Mouse (Mus musculus): ENCODE data around the gene Slc31a1.

Slc31a1 gene

GRCm38 (mm10) chr4:62360088-62360804 is at the start of gene Slc31a1, which contains the start of gene Fkbp15:
Gene Slc31a1, plus strand, starts transcription at chr4:62360727.
Gene Fkbp15, minus strand, starts transcription at chr4:62360548.
- in situ Hi-C loops (cut with MboI, MseI): loop anchor here in 1 of 2 experiments (5.0 kb wide), 1 partner anchor 47 kb away; the partner anchor contains the start of genes Cdc26 and Prpf4

- in situ Hi-C loops (cut with MboI, MseI): no loop called here
Measured at GRCm38 (mm10) chr4:62312821-62313220, 47.7 kb upstream of the Slc31a1 start.

- in situ Hi-C loops (cut with MboI, MseI): no loop called here
Measured at GRCm38 (mm10) chr4:62313641-62314211, 46.8 kb upstream of the Slc31a1 start.

GRCm38 (mm10) chr4:62314516-62314915 is 46.0 kb upstream of the Slc31a1 start:
- in situ Hi-C loops (cut with MboI, MseI): no loop called here

GRCm38 (mm10) chr4:62316456-62316855 is 44.1 kb upstream of the Slc31a1 start:
- in situ Hi-C loops (cut with MboI, MseI): no loop called here

GRCm38 (mm10) chr4:62318294-62318693 is 42.2 kb upstream of the Slc31a1 start:
- in situ Hi-C loops (cut with MboI, MseI): no loop called here

GRCm38 (mm10) chr4:62322684-62323083 is 37.8 kb upstream of the Slc31a1 start:
- in situ Hi-C loops (cut with MboI, MseI): no loop called here

- in situ Hi-C loops (cut with MboI, MseI): no loop called here
Measured at GRCm38 (mm10) chr4:62326111-62326510, 34.4 kb upstream of the Slc31a1 start.

GRCm38 (mm10) chr4:62328941-62329660 is 31.4 kb upstream of the Slc31a1 start:
- in situ Hi-C loops (cut with MboI, MseI): no loop called here

- in situ Hi-C loops (cut with MboI, MseI): no loop called here
Measured at GRCm38 (mm10) chr4:62331977-62332376, 28.6 kb upstream of the Slc31a1 start.

GRCm38 (mm10) chr4:62338536-62338935 is 22.0 kb upstream of the Slc31a1 start:
- in situ Hi-C loops (cut with MboI, MseI): no loop called here

- in situ Hi-C loops (cut with MboI, MseI): no loop called here
Measured at GRCm38 (mm10) chr4:62344000-62344399, 16.5 kb upstream of the Slc31a1 start.

- in situ Hi-C loops (cut with MboI, MseI): loop anchor here in 1 of 2 experiments (5.0 kb wide), 1 partner anchor 46 kb away; no protein-coding TSS in a partner anchor
Measured at GRCm38 (mm10) chr4:62345827-62346226, 14.7 kb upstream of the Slc31a1 start.

GRCm38 (mm10) chr4:62347605-62348328 is 12.8 kb upstream of the Slc31a1 start:
- in situ Hi-C loops (cut with MboI, MseI): loop anchor here in 1 of 2 experiments (5.0 kb wide), 1 partner anchor 45 kb away; no protein-coding TSS in a partner anchor

- in situ Hi-C loops (cut with MboI, MseI): loop anchor here in 1 of 2 experiments (5.0 kb wide), 1 partner anchor 44 kb away; no protein-coding TSS in a partner anchor
Measured at GRCm38 (mm10) chr4:62348329-62348705, 12.2 kb upstream of the Slc31a1 start.

GRCm38 (mm10) chr4:62349371-62349770 is 11.2 kb upstream of the Slc31a1 start:
- in situ Hi-C loops (cut with MboI, MseI): loop anchor here in 1 of 2 experiments (5.0 kb wide), 1 partner anchor 43 kb away; no protein-coding TSS in a partner anchor

GRCm38 (mm10) chr4:62357631-62358148 is 2.8 kb upstream of the Slc31a1 start:
- in situ Hi-C loops (cut with MboI, MseI): no loop called here

GRCm38 (mm10) chr4:62359256-62359775 is 1.2 kb upstream of the Slc31a1 start:
- in situ Hi-C loops (cut with MboI, MseI): no loop called here

GRCm38 (mm10) chr4:62360805-62361455 is 403 bp downstream of the Slc31a1 start:
- in situ Hi-C loops (cut with MboI, MseI): loop anchor here in 1 of 2 experiments (5.0 kb wide), 1 partner anchor 46 kb away; the partner anchor contains the start of genes Cdc26 and Prpf4

GRCm38 (mm10) chr4:62361571-62361970 is 1.0 kb downstream of the Slc31a1 start:
- in situ Hi-C loops (cut with MboI, MseI): loop anchor here in 1 of 2 experiments (5.0 kb wide), 1 partner anchor 46 kb away; the partner anchor contains the start of genes Cdc26 and Prpf4
